Mouse (Mus musculus) intestine, embryonic 16.5 days (tissue): ENCODE measurements around the gene Fxyd3. TPM values are rescaled to one million over a fixed set of nuclear protein-coding genes. Genes with fewer than 3 reads are reported as not detected.
A peak's percentile ranks its signal among the peaks of the same experiment; 100 is the strongest.

Source experiments
- ATAC-seq: fragments of 200-750 bp; cut with Nextera tagmentation; 2 replicates; pipeline ENCODE4 v1.8.0; 2017; ENCODE audit warnings: moderate TSS enrichment, moderate library complexity
- H3K27ac ChIP-seq: fragments of 300-500 bp; sonication (generic); 2 replicates; pipeline ENCODE4 v1.5.1; 2014; ENCODE audit warnings: mild to moderate bottlenecking, low read length
- H3K27me3 ChIP-seq: fragments of 300-500 bp; sonication (generic); replicated peaks from 2 replicates; pipeline ENCODE4 v1.6.1; 2014; ENCODE audit warnings: low read length, control low read depth, mixed read lengths; ENCODE audit not compliant: control insufficient read depth, insufficient read depth
- H3K36me3 ChIP-seq: fragments of 300-500 bp; sonication (generic); 2 replicates; pipeline ENCODE4 v1.6.1; 2014; ENCODE audit warnings: low read length, control low read depth; ENCODE audit not compliant: control insufficient read depth, insufficient read depth
- H3K4me1 ChIP-seq: fragments of 300-500 bp; sonication (generic); 2 replicates; pipeline ENCODE4 v1.6.1; 2014; ENCODE audit warnings: low read length, control low read depth, mixed read lengths; ENCODE audit not compliant: control insufficient read depth, insufficient read depth
- H3K4me2 ChIP-seq: fragments of 300-500 bp; sonication (generic); 2 replicates; pipeline ENCODE4 v1.6.1; 2014; ENCODE audit warnings: low read depth, low read length, control low read depth
- H3K4me3 ChIP-seq: fragments of 300-500 bp; sonication (generic); 2 replicates; pipeline ENCODE4 v1.5.1; 2014; ENCODE audit warnings: mild to moderate bottlenecking, low read length
- H3K9ac ChIP-seq: fragments of 300-500 bp; sonication (generic); 2 replicates; pipeline ENCODE4 v1.6.1; 2014; ENCODE audit warnings: low read depth, low read length
- H3K9me3 ChIP-seq: fragments of 300-500 bp; sonication (generic); 2 replicates; pipeline ENCODE4 v1.6.1; 2016; ENCODE audit warnings: low read length, control low read depth; ENCODE audit not compliant: control insufficient read depth
- WGBS: fragments of 180-500 bp; shearing (Covaris S2); extraction: QIAGEN DNeasy Blood & Tissue Kit; methylation state at CpG from one replicate; pipeline ENCODE4 v1.1.7; 2014; 5-methylcytosine and 5-hydroxymethylcytosine counted together
- polyA plus RNA-seq: library from polyadenylated mRNA; unstranded; fragments of >200 nt; fragmentation: Nextera tagmentation; extraction: Ambion mirVana; gene quantifications from 2 replicates; pipeline ENCODE4 v1.2.1, GENCODE M21; 2015

Fxyd3 gene
- polyA plus RNA-seq: 71.2 and 73.7 TPM in 2 replicates

DNA sequence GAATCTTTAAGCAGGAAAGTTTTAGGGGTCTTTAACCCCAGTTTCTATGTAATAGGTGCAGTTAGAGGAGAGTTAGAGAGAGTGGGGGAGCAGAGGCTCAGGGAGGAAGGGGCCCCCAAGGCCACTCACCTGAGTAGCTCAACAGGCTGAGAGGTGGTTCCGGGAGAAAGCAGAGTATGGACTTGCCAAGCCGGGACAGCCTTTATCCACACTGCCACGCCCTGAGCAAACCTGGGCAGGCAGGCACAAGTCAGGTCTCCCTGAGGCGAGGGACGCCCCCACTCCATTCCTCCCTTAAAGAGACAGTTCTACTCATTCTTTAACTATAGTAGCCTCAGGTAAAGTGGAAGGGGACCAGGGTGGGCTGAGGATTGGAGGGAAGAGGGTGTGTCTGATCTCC lies at the start of gene Fxyd3:
Gene Fxyd3 (minus strand): TSS at position 213 of the 400 bp plus-strand sequence.
- H3K36me3 ChIP-seq: no peaks in the 10 kb centered on the region
- 47% methylated on average over 5 of the region's 5 CpGs for WGBS
- H3K27me3 ChIP-seq: no peaks in the 10 kb centered on the region
- peak; percentile 65 for ATAC-seq
- H3K9ac ChIP-seq: 0 out of 2 replicates have a peak within 1 kb of the TSS, but pooled peaks have one; percentile 16
- peak within 1 kb of the TSS; percentile 9 for H3K4me3 ChIP-seq
- H3K4me2 ChIP-seq: peak within 1 kb of the TSS; percentile 8
- no peaks in the 10 kb centered on the region for H3K9me3 ChIP-seq
- peaks cover 21% of the 10 kb centered on the region for H3K4me1 ChIP-seq
- H3K27ac ChIP-seq: no peak within 1 kb of the TSS

DNA sequence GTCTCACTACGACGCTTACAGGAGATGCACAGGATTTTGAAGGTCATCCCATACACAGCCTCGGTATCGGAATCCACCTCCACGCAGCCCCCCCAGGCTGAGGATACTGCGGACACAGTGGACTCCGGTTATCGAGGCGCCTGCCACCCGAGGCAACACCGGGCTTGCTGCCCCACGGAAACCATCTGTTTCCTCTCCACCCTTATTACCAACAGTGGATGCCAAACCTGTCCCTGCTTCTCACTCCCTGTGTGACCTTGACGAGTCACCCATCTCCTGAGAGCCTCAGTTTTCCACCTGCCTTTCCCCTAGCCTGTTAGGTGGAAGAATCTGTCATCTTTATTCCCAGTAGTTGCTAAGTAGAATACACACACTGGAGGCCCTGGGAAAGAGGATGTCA lies 48.6 kb upstream of the Fxyd3 start:
- Histone ChIP-seq H3K27me3 (peaks cover 31% of the 10 kb centered on the region), H3K4me3 (no peak overlapping the region), H3K4me1 (peaks cover 11% of the 10 kb centered on the region), H3K9ac (no peak overlapping the region), H3K27ac (no peak overlapping the region), H3K36me3 (peaks cover under 1% of the 10 kb centered on the region; the same call in 1 of the 2 replicates), H3K9me3 (no peaks in the 10 kb centered on the region), H3K4me2 (no peak overlapping the region)
- no peak for ATAC-seq
- WGBS: 77% methylated on average over 13 of the region's 13 CpGs

DNA sequence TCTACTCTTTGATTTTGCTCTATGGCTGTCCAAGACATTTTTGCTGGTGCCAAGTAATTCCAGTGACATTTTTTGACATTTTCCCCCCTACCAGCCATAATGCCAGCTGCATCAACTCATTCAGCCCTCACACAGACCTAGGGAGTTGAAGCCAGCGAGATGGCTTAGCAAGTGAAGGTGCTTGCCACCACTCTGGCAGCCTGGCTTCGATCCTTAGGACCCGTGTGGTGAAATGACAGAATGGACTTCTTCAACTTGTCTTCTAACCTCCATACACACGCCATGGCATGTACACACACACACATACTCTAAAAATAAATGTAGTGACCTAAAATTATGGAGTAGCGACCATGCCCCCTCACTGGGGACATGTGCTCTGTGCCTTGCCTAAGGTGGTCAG lies 47.9 kb upstream of the Fxyd3 start:
- peaks cover 11% of the 10 kb centered on the region for H3K4me1 ChIP-seq
- no peak overlapping the region for H3K27ac ChIP-seq
- no peaks in the 10 kb centered on the region for H3K36me3 ChIP-seq
- 84% methylated on average over 5 of the region's 5 CpGs for WGBS
- H3K9ac ChIP-seq: no peak overlapping the region
- no peak for ATAC-seq
- H3K27me3 ChIP-seq: peaks cover 31% of the 10 kb centered on the region
- no peaks in the 10 kb centered on the region for H3K9me3 ChIP-seq
- no peak overlapping the region for H3K4me3 ChIP-seq
- H3K4me2 ChIP-seq: no peak overlapping the region

DNA sequence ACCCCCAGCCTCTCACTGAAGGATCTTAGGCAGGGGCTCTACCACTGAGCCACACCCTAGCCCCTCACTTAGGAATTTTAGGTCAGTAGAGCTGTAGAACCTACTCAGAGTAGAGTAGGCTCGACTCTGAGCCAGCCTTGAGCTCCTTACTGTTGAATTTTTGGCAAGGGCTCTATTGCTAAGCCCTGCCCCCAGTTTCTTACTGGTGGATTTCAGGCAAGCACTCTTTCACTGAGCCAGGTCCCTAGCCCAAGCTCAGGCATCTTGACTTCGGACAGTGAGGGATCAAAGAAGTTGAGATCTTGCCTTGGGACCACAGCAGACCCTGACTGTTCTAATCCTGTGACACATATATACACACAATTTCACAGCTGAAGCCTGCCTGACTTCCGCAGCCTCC lies 47.2 kb upstream of the Fxyd3 start:
- Histone ChIP-seq H3K4me3 (no peak overlapping the region), H3K9me3 (no peaks in the 10 kb centered on the region), H3K9ac (no peak overlapping the region), H3K27ac (no peak overlapping the region), H3K4me1 (peaks cover 11% of the 10 kb centered on the region), H3K36me3 (no peaks in the 10 kb centered on the region), H3K4me2 (no peak overlapping the region), H3K27me3 (peaks cover 31% of the 10 kb centered on the region)
- WGBS: 81% methylated on average over 3 of the region's 3 CpGs
- no peak for ATAC-seq

GRCm38 (mm10) chr7:31122641-31123631 lies 46.4 kb upstream of the Fxyd3 start:
- H3K36me3 ChIP-seq: no peaks in the 10 kb centered on the region
- no peak overlapping the region for H3K9ac ChIP-seq
- no peaks in the 10 kb centered on the region for H3K9me3 ChIP-seq
- no peak overlapping the region for H3K4me3 ChIP-seq
- H3K4me1 ChIP-seq: peaks cover 11% of the 10 kb centered on the region
- WGBS: 89% methylated on average over 16 of the region's 16 CpGs
- H3K27ac ChIP-seq: no peak overlapping the region
- no peak for ATAC-seq
- H3K27me3 ChIP-seq: peaks cover 31% of the 10 kb centered on the region
- no peak overlapping the region for H3K4me2 ChIP-seq

- Histone ChIP-seq H3K4me1 (peaks cover 9% of the 10 kb centered on the region), H3K27ac (no peak overlapping the region), H3K36me3 (no peaks in the 10 kb centered on the region), H3K9me3 (no peaks in the 10 kb centered on the region), H3K9ac (no peak overlapping the region), H3K4me3 (no peak overlapping the region), H3K4me2 (no peak overlapping the region), H3K27me3 (0 out of 2 replicates have a peak, but pooled peaks cover under 1% of the 10 kb centered on the region)
- no peak for ATAC-seq
- WGBS: 84% methylated on average over 5 of the region's 5 CpGs
These were observed 43.1 kb upstream of the Fxyd3 start for GRCm38 (mm10) chr7:31119556-31119955.

GRCm38 (mm10) chr7:31118486-31118885 lies 42.0 kb upstream of the Fxyd3 start:
- Histone ChIP-seq H3K4me3 (no peak overlapping the region), H3K9me3 (no peaks in the 10 kb centered on the region), H3K36me3 (no peaks in the 10 kb centered on the region), H3K9ac (no peak overlapping the region), H3K4me2 (no peak overlapping the region), H3K4me1 (peaks cover 13% of the 10 kb centered on the region), H3K27me3 (no peaks in the 10 kb centered on the region), H3K27ac (no peak overlapping the region)
- ATAC-seq: no peak
- 84% methylated on average over 7 of the region's 7 CpGs for WGBS

GRCm38 (mm10) chr7:31117465-31117864 lies 41.0 kb upstream of the Fxyd3 start:
- no peak overlapping the region for H3K27ac ChIP-seq
- H3K4me1 ChIP-seq: peaks cover 13% of the 10 kb centered on the region
- no peaks in the 10 kb centered on the region for H3K27me3 ChIP-seq
- no peaks in the 10 kb centered on the region for H3K36me3 ChIP-seq
- H3K4me3 ChIP-seq: no peak overlapping the region
- H3K9ac ChIP-seq: no peak overlapping the region
- WGBS: 90% methylated on average over 11 of the region's 11 CpGs
- H3K4me2 ChIP-seq: no peak overlapping the region
- no peak for ATAC-seq
- H3K9me3 ChIP-seq: no peaks in the 10 kb centered on the region

DNA sequence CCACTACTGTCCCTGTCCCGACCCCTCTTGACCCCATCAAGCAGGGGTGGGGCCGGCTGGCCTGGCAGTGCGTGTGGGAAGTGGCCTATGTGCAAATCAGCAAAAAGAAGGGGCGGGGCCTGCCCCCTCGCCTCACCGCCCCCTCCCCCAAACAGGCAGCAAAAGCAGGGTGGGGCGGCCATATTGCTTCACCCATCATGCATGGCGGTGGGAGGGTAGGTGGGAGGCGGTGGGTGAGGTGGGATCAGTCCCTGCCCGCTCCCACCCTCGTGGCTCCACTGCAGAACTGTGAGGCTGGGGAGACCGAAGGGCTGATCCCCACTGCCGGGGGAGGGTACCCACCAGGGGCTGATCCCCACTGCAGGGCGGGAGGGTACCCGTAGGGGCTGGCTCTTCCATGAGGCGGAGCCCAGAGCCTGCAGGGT lies 40.2 kb upstream of the Fxyd3 start:
- Histone ChIP-seq H3K4me3 (no peak overlapping the region), H3K36me3 (no peaks in the 10 kb centered on the region), H3K27me3 (no peaks in the 10 kb centered on the region), H3K4me2 (no peak overlapping the region), H3K27ac (no peak overlapping the region), H3K9me3 (no peaks in the 10 kb centered on the region), H3K9ac (no peak overlapping the region), H3K4me1 (peaks cover 14% of the 10 kb centered on the region)
- WGBS: 61% methylated on average over 16 of the region's 16 CpGs
- no peak for ATAC-seq
